Mouse (Mus musculus): Measurements from ENCODE around the gene Clptm1.
"Not testable (repeated sequence)": the region's sequence is repeated elsewhere in the genome, so short reads cannot be mapped to it uniquely, and the experiment has no call there.

Gene Clptm1

GRCm38 (mm10) chr7:19609641-19610332 is 55.0 kb downstream of the Clptm1 start:
- DNase-seq (ENCODE audit: low read depth, low spot score), result no peak

DNA sequence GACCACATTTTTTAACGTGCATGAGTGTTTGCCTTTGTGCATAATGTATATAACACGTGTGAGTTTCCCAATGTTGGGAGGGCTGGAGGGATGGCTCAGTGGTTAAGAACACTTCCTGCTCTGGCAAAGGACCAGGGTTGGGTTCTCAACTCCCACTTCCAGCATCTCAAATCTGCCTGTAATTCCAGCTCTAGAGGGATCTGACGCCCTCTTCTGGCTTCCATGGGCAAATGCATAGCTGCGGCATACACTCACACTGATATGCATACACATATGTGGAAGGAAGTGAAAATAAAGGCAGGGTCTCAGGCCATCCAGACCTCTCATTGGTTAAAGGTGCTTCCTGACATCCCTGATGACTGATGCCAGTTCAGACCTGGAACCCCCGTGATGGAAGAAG is 57.5 kb downstream of the Clptm1 start:
- no peak for DNase-seq (ENCODE audit: low read depth, low spot score)

DNA sequence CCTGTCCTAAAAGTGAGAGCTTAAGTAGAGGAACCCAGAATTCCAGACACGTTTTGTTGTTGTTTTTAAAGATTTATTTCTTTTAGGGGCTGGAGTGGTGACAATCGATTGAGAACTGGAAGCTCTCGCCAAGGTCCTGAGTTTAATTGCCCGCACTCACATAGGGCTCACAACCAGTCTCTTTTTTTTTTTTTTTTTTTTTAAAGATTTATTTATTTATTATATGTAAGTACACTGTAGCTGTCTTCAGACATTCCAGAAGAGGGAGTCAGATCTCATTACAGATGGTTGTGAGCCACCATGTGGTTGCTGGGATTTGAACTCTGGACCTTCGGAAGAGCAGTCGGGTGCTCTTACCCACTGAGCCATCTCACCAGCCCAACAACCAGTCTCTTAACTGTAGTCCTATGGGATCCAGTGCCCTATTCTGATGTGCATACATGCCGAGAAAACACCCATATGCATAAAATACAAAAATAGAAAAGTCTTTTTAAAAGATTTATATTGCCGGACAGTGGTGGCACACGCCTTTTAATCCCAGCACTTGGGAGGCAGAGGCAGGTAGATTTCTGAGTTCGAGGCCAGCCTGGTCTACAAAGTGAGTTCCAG is 60.1 kb downstream of the Clptm1 start:
- DNase-seq (ENCODE audit: low read depth, low spot score), result not testable (repeated sequence)

- DNase-seq (ENCODE audit: low read depth, low spot score), result peak; percentile 89
Measured at GRCm38 (mm10) chr7:19603849-19604605, 60.8 kb downstream of the Clptm1 start, which contains the start of gene Clasrp. Clasrp (minus strand) TSS chr7:19604486.

- DNase-seq (ENCODE audit: low read depth, low spot score), result no peak
Measured at GRCm38 (mm10) chr7:19603055-19603454, 61.8 kb downstream of the Clptm1 start.

GRCm38 (mm10) chr7:19600562-19600961 is 64.3 kb downstream of the Clptm1 start:
- DNase-seq (ENCODE audit: low read depth, low spot score), result no peak

- no peak for DNase-seq (ENCODE audit: low read depth, low spot score)
Measured at GRCm38 (mm10) chr7:19593061-19593730, 71.6 kb downstream of the Clptm1 start.

DNA sequence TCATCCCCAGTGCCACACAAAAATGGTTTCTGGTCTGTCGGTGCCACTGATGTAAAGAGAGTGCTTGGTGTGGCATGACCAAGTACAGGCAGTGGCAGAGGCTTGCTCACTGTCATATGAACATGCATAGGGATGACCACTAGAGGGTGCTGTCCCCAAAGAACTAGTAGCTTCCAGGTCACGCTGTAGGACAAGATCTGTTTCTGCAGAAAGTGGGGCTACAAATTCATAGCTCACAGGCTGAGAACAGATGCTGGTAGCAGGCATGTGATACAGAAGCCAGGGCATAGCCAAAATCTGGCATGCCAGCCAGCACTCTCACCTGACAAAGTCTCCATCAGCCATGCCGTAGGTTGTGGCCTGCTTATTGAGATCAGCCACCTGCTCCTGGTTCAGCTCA is 74.9 kb downstream of the Clptm1 start:
- peak; percentile 70 for DNase-seq (ENCODE audit: low read depth, low spot score)

GRCm38 (mm10) chr7:19589207-19589606 is 75.6 kb downstream of the Clptm1 start:
- DNase-seq (ENCODE audit: low read depth, low spot score), result peak; percentile 39

DNA sequence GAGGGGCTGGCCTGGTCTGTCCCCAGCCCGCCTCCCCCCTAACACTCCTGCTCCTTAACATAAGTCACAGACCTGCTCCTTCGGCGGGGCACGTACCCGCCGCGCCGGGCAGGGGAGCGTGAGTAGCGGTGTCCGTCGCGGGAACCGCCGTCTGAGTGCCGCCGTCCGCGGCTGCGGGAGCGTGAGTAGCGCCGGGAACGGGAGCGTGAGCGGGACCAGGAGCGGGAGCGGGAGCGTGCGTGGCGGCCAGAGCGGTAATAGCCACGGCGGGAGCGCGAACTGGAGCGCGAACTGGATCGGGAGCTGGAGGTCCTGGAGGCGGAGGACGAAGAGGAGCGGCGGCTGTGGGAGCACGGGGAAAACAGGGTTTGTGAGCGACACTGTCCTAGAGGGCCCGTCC is 78.6 kb downstream of the Clptm1 start:
- no peak for DNase-seq (ENCODE audit: low read depth, low spot score)
